Comparison of ENCODE assay signal across 12 mouse cellular contexts in genomic region chr12:56533501-56534310, GRCm38 (mm10). TPM values are rescaled to one million over a fixed set of nuclear protein-coding genes. Genes with fewer than 3 reads are reported as not detected.
DNase-seq lines count a peak whose midpoint lies in the region; ATAC-seq and TF ChIP-seq lines count a peak whose summit lies in the region.
"Had no signal": no experiment of that assay in that cellular context is flagged by ENCODE, and none has a peak within 500 bp of the region (broad histone marks: within the 10 kb centered on the region; RNA-seq: fewer than 3 reads in every experiment).

No protein-coding gene starts in this region.

- H3K4me3 ChIP-seq in heart, embryonic 13.5 days: peak overlapping the region; percentile 44
- H3K4me3 ChIP-seq in E14TG2a.4 (replicated peaks; ENCODE audit: low read length): peak overlapping the region; percentile 63
- no peak overlapping the region for H3K4me3 ChIP-seq in embryonic facial prominence, embryonic 15.5 days (replicated peaks)
- H3K4me3 ChIP-seq in limb, embryonic 13.5 days: peak overlapping the region; percentile 36; the same call in 1 of the 2 replicates

- no peaks in the 10 kb centered on the region for H3K36me3 ChIP-seq in heart, embryonic 13.5 days
- no peaks in the 10 kb centered on the region; the same call in 1 of the 2 replicates for H3K36me3 ChIP-seq in E14TG2a.4 (ENCODE audit: insufficient read depth, low read length)
- no peaks in the 10 kb centered on the region for H3K36me3 ChIP-seq in embryonic facial prominence, embryonic 15.5 days
- H3K36me3 ChIP-seq in limb, embryonic 13.5 days: no peaks in the 10 kb centered on the region

- 1% methylated on average over 54 of the region's 54 CpGs for WGBS in heart, embryonic 13.5 days
- 2% methylated on average over 54 of the region's 54 CpGs for WGBS in embryonic facial prominence, embryonic 15.5 days
- WGBS in limb, embryonic 13.5 days: under 1% methylated on average over 54 of the region's 54 CpGs

- no peak for ATAC-seq in heart, embryonic 13.5 days (ENCODE audit: extremely low read depth, insufficient number of reproducible peaks, low FRiP score, low TSS enrichment)
- no peak for ATAC-seq in embryonic facial prominence, embryonic 15.5 days (ENCODE audit: insufficient number of reproducible peaks, low FRiP score, low TSS enrichment, low read depth)
- ATAC-seq in limb, embryonic 13.5 days (ENCODE audit: low FRiP score, low read depth): no peak
- ATAC-seq in megakaryocyte-erythroid progenitor cell, adult 5-6 weeks (replicated peaks; ENCODE audit: low FRiP score, low TSS enrichment, poor library complexity, severe bottlenecking): no peak

- peaks cover 97% of the 10 kb centered on the region for H3K27me3 ChIP-seq in heart, embryonic 13.5 days (replicated peaks)
- peaks cover 96% of the 10 kb centered on the region for H3K27me3 ChIP-seq in E14TG2a.4 (ENCODE audit: insufficient read depth, low read length)
- peaks cover 97% of the 10 kb centered on the region for H3K27me3 ChIP-seq in embryonic facial prominence, embryonic 15.5 days
- peaks cover 93% of the 10 kb centered on the region for H3K27me3 ChIP-seq in limb, embryonic 13.5 days

- no peaks in the 10 kb centered on the region for H3K9me3 ChIP-seq in heart, embryonic 13.5 days
- peaks cover 26% of the 10 kb centered on the region for H3K9me3 ChIP-seq in E14TG2a.4 (ENCODE audit: low read length)
- no peaks in the 10 kb centered on the region for H3K9me3 ChIP-seq in embryonic facial prominence, embryonic 15.5 days (replicated peaks)
- no peaks in the 10 kb centered on the region for H3K9me3 ChIP-seq in limb, embryonic 13.5 days

- peaks cover 29% of the 10 kb centered on the region for H3K4me1 ChIP-seq in heart, embryonic 13.5 days
- H3K4me1 ChIP-seq in E14TG2a.4 (replicated peaks; ENCODE audit: low read depth, low read length): peaks cover 33% of the 10 kb centered on the region
- peaks cover 31% of the 10 kb centered on the region for H3K4me1 ChIP-seq in embryonic facial prominence, embryonic 15.5 days
- peaks cover 24% of the 10 kb centered on the region for H3K4me1 ChIP-seq in limb, embryonic 13.5 days

- TF ChIP-seq CTCF in E14TG2a.4 (conservative IDR thresholded peaks at IDR 0.05; ENCODE audit: low read length): no peak

- intact Hi-C loops in heart, postnatal 25 days (cut with DNase I): no loop called here

- H3K9ac ChIP-seq in heart, embryonic 13.5 days: peak overlapping the region; percentile 50; the same call in 1 of the 2 replicates
- no peak overlapping the region for H3K9ac ChIP-seq in embryonic facial prominence, embryonic 15.5 days
- H3K9ac ChIP-seq in limb, embryonic 13.5 days: no peak overlapping the region

- no peak for DNase-seq in heart, postnatal 25 days (ENCODE audit: low spot score)
- DNase-seq in left cerebral cortex, adult 9 months (ENCODE audit: low spot score in 2 of 2): no peak
- no peak for DNase-seq in layer of hippocampus, postnatal 36 days
- DNase-seq: cerebellum, postnatal 14 days; gastrocnemius, postnatal 36 days had no signal

- H3K27ac ChIP-seq in heart, embryonic 13.5 days (replicated peaks): no peak overlapping the region
- H3K27ac ChIP-seq in embryonic facial prominence, embryonic 15.5 days (replicated peaks): no peak overlapping the region
- no peak overlapping the region for H3K27ac ChIP-seq in limb, embryonic 13.5 days

- peak overlapping the region; percentile 69 for H3K4me2 ChIP-seq in heart, embryonic 13.5 days
- H3K4me2 ChIP-seq in embryonic facial prominence, embryonic 15.5 days (replicated peaks): peak overlapping the region; percentile 1; the same call in 1 of the 2 replicates
- H3K4me2 ChIP-seq in limb, embryonic 13.5 days (replicated peaks): peak overlapping the region; percentile 49; the same call in 1 of the 2 replicates

RNA-seq across cellular contexts. Expression of gene Nkx2-1, which starts 3.0 kb away (rescaled TPM):
- polyA plus RNA-seq in heart, embryonic 13.5 days (2015; fragmentation: Nextera tagmentation; extraction: Ambion mirVana): 1.6 and 2.8 TPM in 2 replicates
- total RNA-seq in heart, postnatal 25 days (2021): under 1 TPM in 1 of 2 experiments, not detected in 1; 0.11 TPM
- polyA plus RNA-seq in embryonic facial prominence, embryonic 15.5 days (2015; fragmentation: Nextera tagmentation; extraction: Ambion mirVana): not detected in 2 replicates
- polyA plus RNA-seq in limb, embryonic 13.5 days (2015; fragmentation: Nextera tagmentation; extraction: Ambion mirVana): 0.08 TPM in 1 of 2 replicates, not detected in the other
- not detected in 2 replicates for total RNA-seq in megakaryocyte-erythroid progenitor cell, adult 5-6 weeks (2014; fragmentation: Nextera tagmentation)
- total RNA-seq in megakaryocyte-erythroid progenitor cell, adult 5-6 weeks (2017): not detected in 2 replicates
- total RNA-seq in layer of hippocampus, postnatal 36 days (2021): under 1 TPM; 0.23 to 0.65 TPM
- total RNA-seq: gastrocnemius, postnatal 36 days had no signal
- polyA plus RNA-seq: C2C12; liver, embryonic 16.5 days had no signal

Comparison
In these comparisons a context has a peak if more than half of its experiments do, and no peak if none do; other contexts are left out.
1. H3K4me2 ChIP-seq: peak in every context shown above with its lines; median percentile 69 in heart, embryonic 13.5 days; 49 in limb, embryonic 13.5 days; 1 in embryonic facial prominence, embryonic 15.5 days.